Mouse (Mus musculus) kidney, postnatal 4 days (tissue): ENCODE results near the gene Cyp4f40.
"Not testable (repeated sequence)": the region's sequence is repeated elsewhere in the genome, so short reads cannot be mapped to it uniquely, and the experiment has no call there.

Source experiments
- DNase-seq, 2 experiments: peaks; one replicate each; pipeline ENCODE4 v3.0.0; 2021; ENCODE audit warnings: mixed read lengths in 2 of 2

Gene Cyp4f40

DNA sequence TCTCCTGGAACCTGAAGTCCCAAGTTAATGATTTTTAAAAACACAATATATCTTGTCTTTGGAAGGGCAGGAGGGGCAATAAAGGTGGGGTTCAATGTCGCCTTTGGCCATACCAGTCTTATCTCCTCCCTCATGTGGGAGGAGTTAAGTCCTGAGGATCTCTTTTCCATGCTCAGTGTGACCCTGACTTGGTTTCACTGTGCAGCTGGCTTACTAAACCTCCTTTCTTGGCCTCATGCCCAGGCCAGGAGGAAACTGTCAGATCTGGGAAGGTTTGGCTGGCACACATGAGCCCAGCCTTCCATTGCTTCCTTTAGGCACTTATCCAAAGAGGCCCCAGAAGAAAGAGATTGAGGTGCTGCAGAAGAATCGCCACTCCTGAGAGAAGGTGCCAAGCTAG, at the start of gene Cyp4f40:
Cyp4f40 (plus strand) TSS at position 189 of the 400 bp plus-strand sequence.
- DNase-seq: peak; percentile 38 to 60

DNA sequence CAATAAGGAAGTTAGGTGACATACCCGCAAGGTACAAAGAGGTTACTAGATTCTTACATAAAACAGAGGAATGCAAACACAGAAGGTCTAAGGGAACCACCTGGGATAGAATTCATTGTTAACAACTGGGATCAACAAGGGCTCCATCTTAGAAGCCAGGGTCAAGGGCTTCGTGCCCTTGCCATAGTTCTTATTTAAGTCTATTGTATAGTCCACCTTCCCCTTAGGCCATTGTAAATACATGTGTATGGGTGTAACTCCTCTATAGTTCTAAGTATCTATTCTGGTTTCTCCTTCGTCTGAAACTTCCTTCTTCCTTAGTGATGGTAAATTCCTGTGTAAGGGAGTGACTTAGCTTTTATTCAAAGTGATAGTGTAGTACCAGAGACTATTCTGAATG, 48.5 kb upstream of the Cyp4f40 start:
- not testable (repeated sequence) for DNase-seq

DNA sequence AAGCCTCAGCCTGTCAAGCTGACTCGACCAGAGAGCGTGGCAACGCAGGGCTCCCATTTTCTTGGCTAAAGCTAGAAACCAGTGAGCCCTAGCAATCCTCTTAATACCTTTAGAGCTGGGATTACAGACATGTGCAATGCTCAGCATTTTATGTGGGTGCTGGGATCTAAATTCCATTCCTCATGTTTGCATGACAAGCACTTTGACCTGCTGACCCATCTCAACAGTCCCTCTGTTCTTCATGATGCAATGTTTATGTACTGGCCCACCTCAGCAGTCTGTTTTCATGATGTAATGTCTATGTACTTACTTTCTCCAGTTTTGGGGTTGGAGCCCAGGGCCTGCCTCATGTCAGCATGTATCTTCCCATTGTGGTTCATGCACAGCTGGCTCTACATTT, 47.8 kb upstream of the Cyp4f40 start:
- no peak for DNase-seq

DNA sequence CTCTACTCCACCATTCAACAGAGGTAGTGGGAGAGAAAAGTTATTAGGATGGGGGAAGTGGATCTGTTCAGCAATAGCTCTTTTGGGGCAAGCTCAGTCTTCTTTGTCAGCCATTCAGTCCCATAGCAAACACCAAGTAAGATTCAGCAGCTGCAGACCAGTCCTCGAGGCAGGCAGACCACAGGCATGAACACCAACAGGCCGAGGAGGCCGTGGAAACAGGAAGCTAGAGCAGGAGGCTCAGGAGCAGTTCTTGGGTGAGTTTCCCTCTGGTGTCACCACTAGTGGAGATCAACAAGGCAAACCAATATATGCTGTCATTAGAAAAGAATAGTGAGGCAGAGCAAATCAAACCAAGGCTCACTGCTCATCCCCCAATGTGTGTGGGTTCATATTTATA, 46.3 kb upstream of the Cyp4f40 start:
- no peak for DNase-seq

GRCm38 (mm10) chr17:32617252-32617651, 41.4 kb upstream of the Cyp4f40 start:
- DNase-seq: no peak

- peak in 1 of 2 experiments; percentile 5 for DNase-seq
Observed at GRCm38 (mm10) chr17:32621018-32621417, 37.7 kb upstream of the Cyp4f40 start, which contains the start of gene Cyp4f37. Gene Cyp4f37 (plus strand): TSS chr17:32621309.

DNA sequence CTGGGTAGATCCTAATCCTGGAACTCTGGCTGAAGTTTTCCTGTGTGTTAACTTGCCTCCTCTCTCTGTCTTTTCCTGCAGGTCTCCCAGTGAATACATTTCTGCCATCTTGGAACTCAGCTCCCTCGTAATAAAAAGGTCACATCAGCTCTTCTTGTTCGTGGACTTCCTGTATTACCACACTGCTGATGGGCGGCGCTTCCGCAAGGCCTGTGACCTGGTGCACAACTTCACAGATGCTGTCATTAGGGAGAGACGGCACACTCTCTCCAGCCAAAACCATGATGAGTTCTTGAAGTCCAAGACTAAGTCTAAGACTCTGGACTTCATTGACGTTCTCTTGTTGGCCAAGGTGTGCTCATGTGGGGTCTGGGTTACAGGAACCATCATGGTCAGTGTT, 29.0 kb upstream of the Cyp4f40 start:
- DNase-seq: not testable (repeated sequence)

DNA sequence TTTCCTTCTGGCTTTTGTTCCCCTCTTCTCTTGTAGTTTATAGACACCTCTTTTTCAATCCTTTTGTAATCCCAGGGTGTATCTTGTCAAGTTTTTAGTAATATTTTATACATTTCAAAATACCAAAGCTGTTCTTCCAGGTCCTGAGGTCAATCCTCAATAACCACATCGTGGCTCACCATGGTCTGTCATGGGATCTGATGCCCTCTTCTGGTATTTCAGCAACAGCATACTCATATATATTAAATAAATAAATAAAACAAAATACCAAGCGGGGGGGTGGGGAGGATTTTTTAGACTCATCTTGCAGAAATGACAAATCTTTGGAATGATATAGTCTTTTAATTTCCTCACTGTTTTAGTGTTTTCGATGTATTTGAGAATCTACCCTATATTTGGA, 26.8 kb upstream of the Cyp4f40 start:
- no peak for DNase-seq

- DNase-seq: not testable (repeated sequence)
Observed at GRCm38 (mm10) chr17:32634242-32634971, 24.3 kb upstream of the Cyp4f40 start.

GRCm38 (mm10) chr17:32634972-32635314, 23.8 kb upstream of the Cyp4f40 start:
- peak; percentile 89 to 90 for DNase-seq

- DNase-seq: no peak
Observed at GRCm38 (mm10) chr17:32636341-32636740, 22.4 kb upstream of the Cyp4f40 start.

- no peak for DNase-seq
Observed at GRCm38 (mm10) chr17:32637151-32637550, 21.5 kb upstream of the Cyp4f40 start.

DNA sequence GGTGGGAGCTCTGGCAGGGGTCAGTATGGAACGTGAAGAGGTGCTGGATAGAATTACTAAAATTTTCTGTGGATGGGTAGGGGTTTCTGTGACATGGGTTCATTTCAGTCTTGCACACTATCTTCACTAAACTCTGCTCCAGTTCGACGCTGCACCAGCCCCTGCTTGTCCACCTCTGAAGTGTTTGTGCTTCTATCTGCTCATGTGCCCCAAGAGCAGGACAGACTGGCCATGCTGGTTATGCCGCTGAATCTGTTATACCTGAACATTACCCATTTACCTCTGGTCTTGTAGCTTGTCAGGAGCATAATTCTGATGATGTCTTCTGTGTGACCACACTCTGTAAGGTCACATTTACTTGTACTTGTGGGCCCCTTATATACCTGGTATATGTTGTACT, 12.1 kb upstream of the Cyp4f40 start:
- DNase-seq: no peak

- no peak for DNase-seq
Observed at GRCm38 (mm10) chr17:32653860-32654259, 4.8 kb upstream of the Cyp4f40 start.

DNA sequence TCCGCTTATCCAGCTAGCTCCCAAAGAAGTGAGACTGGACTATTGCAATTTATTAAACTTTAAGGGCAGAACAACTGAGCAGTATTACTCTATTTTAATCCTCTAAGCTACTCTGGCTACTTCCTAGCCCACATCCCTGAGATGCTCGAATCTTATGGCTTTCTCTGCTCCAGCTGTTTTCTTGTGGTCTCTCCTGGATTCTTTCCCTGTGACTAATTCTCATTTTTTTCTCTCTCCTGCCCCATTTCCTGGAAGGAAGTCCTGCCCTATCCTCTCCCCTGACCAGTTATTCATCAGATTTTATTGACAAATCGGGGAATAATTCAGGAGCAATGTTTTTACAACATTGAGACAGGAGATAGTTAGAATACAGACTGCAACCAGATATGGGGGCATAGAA, 1.7 kb upstream of the Cyp4f40 start:
- no peak for DNase-seq

DNA sequence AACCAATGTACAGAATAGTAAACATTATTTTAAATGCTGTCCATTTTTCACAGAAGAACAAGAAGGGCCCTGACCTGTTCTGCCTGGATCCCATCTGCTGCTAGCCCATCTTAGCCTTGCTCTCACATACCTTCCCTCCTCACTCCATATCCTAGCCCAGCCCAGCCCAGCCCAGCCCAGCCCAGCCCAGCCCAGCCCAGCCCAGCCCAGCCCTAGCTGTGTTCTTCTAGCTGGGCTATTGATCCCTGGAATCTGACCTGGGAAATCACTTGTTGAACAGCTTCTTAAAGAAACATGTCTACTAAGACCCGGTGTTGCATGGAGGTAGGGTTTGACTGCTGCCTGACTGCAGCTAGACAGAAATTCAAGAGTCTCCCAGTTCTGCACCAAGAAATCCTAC, 454 bp upstream of the Cyp4f40 start:
- no peak for DNase-seq

DNA sequence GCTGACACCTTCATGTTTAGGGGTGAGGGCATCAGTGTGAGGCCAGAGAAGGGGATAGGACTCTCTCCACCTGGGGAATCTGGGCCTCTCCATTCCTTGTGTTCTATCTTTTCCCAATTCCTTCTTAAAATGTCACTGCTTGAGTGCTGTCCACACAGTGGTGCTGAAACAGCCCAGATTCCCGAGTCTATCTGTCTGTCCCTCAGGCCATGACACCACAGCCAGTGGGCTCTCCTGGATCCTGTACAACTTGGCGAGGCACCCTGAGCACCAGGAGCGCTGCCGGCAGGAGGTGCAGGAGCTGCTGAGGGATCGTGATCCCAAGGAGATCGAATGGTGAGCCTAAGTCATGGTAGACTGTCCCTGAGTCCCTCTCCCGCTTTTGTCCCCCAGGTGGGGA, 15.3 kb downstream of the Cyp4f40 start:
- DNase-seq: peak; percentile 17 to 26

GRCm38 (mm10) chr17:32676040-32676635, 17.4 kb downstream of the Cyp4f40 start:
- DNase-seq: peak in 1 of 2 experiments; percentile 5

GRCm38 (mm10) chr17:32680404-32680803, 21.7 kb downstream of the Cyp4f40 start:
- peak; percentile 67 to 68 for DNase-seq

DNA sequence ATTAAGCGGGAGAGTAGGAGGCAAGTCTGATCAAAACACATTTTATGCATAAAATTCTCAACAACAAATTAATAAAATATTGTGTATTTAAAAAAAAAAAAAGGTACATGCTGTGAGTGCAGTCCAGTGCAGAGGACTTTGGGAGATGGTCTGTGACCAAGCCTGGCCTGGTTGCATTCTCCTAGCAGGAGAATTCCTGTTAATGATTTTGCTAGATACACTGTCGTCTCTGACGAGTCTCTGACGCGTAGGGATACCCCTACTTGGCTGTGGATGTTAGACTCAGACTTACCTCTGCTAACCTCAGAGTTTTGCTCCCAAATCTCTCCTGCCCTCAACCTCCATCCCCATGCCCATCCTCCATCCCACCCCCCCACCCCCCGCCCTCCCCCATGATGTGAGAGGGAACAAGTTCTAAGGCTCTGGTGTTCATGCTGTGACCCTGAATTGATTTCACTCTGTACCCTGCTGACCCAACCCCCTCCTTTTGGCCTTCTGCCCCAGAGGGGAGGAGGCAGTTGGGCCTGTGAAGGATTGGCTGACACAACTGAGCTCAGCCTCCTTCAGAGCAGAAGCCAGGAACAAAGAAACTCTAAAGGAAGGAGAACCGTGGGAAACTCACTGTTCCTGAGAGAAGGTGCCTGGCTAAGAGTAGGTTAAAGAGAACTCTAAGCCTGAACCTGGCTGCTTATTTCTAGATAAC, 26.5 kb downstream of the Cyp4f40 start, which contains the start of gene Cyp4f15:
Cyp4f15 (plus strand) TSS at position 580 of the 703 bp plus-strand sequence.
- peak in 1 of 2 experiments; percentile 18 for DNase-seq

GRCm38 (mm10) chr17:32686722-32687121, 28.0 kb downstream of the Cyp4f40 start:
- DNase-seq: no peak

DNA sequence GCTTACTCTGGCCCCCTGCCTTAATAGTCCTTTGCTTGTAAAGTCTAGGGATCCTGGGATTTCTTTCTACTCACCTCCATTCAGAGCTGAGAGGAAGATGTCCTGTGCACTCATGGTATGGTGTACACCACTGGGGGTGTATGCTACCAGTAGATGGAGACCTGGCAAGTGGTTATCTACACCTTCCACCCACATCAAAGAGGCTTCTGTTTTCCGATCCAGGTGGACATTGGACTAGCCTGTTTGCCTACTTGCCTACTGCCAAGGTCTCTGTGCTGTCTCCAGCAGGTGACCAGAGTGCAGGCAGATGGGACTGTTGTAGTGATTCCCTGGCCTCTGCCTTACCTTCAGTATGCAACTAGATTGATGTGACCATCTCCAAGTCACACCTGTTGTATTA, 32.3 kb downstream of the Cyp4f40 start:
- DNase-seq: no peak

GRCm38 (mm10) chr17:32702826-32703225, 44.1 kb downstream of the Cyp4f40 start:
- peak; percentile 60 to 63 for DNase-seq

DNA sequence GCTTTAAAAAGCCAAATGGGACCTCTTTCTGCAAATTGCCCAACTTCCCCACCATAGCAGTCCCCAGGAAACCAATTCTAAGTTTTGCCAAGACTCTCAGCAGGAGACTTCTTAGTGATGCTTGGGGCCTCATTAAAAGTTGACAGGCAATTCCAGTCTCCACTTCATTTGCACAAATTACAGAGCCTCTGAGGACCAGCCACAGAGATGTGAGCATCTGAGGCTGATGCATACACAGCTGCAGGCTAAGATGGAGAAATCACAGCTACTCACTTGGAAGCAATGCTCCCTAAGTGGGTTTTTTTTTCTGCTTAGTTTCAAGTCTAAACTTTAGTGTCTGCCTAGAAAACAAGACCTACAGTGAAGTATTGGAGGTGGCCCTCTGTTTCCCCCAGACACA, 51.8 kb downstream of the Cyp4f40 start:
- not testable (repeated sequence) for DNase-seq
